Mouse (Mus musculus): ENCODE data around the gene Grip1. TPM values are rescaled to one million over a fixed set of nuclear protein-coding genes. Genes with fewer than 3 reads are reported as not detected.

Grip1 gene
- total and polyA plus RNA-seq, 2 experiments, result under 0.01 to 0.02 TPM

DNA sequence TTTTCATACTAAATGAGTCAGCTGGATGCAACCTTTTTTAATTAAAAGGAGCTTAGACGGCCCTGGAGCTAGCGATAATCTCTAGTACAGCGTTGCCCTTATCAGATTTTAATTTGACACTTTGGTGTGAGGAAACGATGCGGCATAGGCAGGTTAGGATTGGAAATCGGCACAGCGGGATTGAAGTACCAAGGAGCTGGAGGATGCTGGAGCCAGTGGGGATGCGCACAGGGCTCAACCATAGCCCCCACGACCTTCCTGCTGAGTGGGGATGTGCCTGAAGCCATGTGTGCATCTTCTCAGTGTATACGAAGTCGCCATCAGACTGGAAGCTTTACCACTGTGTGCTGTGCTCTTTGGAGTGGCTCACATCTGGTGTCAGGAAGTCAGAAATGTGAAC, 526.4 kb downstream of the Grip1 start:
- no peak for DNase-seq (ENCODE audit: extremely low read depth, low read depth, low spot score)
- Histone ChIP-seq H3K36me3 (ENCODE audit: control insufficient read depth, insufficient read depth, low read length) (no peaks in the 10 kb centered on the region), H3K4me3 (ENCODE audit: insufficient read depth, low read depth, low read length) (no peak overlapping the region), H3K4me1 (ENCODE audit: control insufficient read depth, insufficient read depth, low read length) (no peaks in the 10 kb centered on the region), H3K27me3 (ENCODE audit: control insufficient read depth, insufficient read depth, low read length) (no peaks in the 10 kb centered on the region), H3K79me2 (ENCODE audit: control insufficient read depth, insufficient read depth, low read length) (no peaks in the 10 kb centered on the region), H3K9ac (ENCODE audit: low read depth, low read length) (no peak overlapping the region), H3K27ac (replicated peaks; ENCODE audit: insufficient read depth, low read depth, low read length) (no peak overlapping the region)
- TF ChIP-seq POLR2A (IDR thresholded peaks at IDR 0.05; ENCODE audit: extremely low read depth, insufficient read depth, low read length) (no peak), CTCF (IDR thresholded peaks at IDR 0.05; ENCODE audit: low read depth, low read length) (no peak)
- 77% methylated on average over 11 of the region's 11 CpGs for WGBS

DNA sequence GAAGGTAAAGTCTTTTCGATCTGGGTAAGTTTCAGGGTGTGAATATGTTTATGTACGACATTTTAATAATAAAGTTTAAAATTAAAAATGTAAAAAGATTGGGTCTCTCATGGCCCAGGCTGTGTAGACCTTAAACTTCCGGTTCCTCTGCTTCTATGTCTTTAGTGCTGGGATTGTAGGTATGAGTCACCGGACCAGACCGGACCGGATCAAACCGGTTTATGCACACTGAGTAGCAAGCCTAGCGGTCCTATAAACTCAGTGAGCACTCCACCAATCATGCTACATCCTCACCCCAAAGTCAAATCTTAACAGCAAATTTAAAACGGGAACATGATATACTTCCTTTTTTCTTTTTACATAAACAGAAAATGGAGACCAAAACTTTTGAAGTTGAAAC, 530.7 kb downstream of the Grip1 start:
- Histone ChIP-seq H3K79me2 (ENCODE audit: control insufficient read depth, insufficient read depth, low read length) (no peaks in the 10 kb centered on the region), H3K4me1 (ENCODE audit: control insufficient read depth, insufficient read depth, low read length) (no peaks in the 10 kb centered on the region), H3K9ac (ENCODE audit: low read depth, low read length) (no peak overlapping the region), H3K36me3 (ENCODE audit: control insufficient read depth, insufficient read depth, low read length) (no peaks in the 10 kb centered on the region), H3K4me3 (ENCODE audit: insufficient read depth, low read depth, low read length) (no peak overlapping the region), H3K27me3 (ENCODE audit: control insufficient read depth, insufficient read depth, low read length) (no peaks in the 10 kb centered on the region), H3K27ac (replicated peaks; ENCODE audit: insufficient read depth, low read depth, low read length) (no peak overlapping the region)
- no peak for TF ChIP-seq POLR2A (IDR thresholded peaks at IDR 0.05; ENCODE audit: extremely low read depth, insufficient read depth, low read length)
- no peak for TF ChIP-seq CTCF (IDR thresholded peaks at IDR 0.05; ENCODE audit: low read depth, low read length)
- WGBS, result 90% methylated on average over 9 of the region's 9 CpGs
- no peak for DNase-seq (ENCODE audit: extremely low read depth, low read depth, low spot score)

DNA sequence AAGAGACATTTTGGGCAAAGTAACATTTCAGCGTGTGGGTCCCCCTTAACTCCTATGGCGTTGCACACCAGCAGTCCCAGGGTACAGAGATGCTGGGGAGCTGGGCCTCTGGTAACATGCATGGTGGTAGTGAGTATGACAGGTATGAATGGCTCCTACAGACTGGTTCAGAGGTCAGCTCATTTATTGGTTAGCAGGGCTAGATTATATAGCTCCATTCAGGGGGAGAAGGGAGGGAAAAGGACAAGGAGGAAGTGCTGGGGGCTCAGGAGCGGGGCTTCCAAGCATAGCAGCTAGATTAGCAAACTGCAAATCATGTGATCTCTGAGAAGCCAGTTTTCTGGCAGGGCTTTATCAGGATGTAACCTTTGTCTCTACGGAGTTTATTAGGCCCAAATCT, 544.8 kb downstream of the Grip1 start:
- DNase-seq (ENCODE audit: extremely low read depth, low read depth, low spot score), result no peak
- H3K27me3 ChIP-seq (ENCODE audit: control insufficient read depth, insufficient read depth, low read length), result no peaks in the 10 kb centered on the region
- no peaks in the 10 kb centered on the region for H3K79me2 ChIP-seq (ENCODE audit: control insufficient read depth, insufficient read depth, low read length)
- 77% methylated on average over 4 of the region's 4 CpGs for WGBS
- no peak overlapping the region for H3K4me3 ChIP-seq (ENCODE audit: insufficient read depth, low read depth, low read length)
- H3K27ac ChIP-seq (replicated peaks; ENCODE audit: insufficient read depth, low read depth, low read length), result no peak overlapping the region
- no peak for TF ChIP-seq POLR2A (IDR thresholded peaks at IDR 0.05; ENCODE audit: extremely low read depth, insufficient read depth, low read length)
- no peak for TF ChIP-seq CTCF (IDR thresholded peaks at IDR 0.05; ENCODE audit: low read depth, low read length)
- no peaks in the 10 kb centered on the region for H3K36me3 ChIP-seq (ENCODE audit: control insufficient read depth, insufficient read depth, low read length)
- H3K4me1 ChIP-seq (ENCODE audit: control insufficient read depth, insufficient read depth, low read length), result no peaks in the 10 kb centered on the region
- H3K9ac ChIP-seq (ENCODE audit: low read depth, low read length), result no peak overlapping the region

DNA sequence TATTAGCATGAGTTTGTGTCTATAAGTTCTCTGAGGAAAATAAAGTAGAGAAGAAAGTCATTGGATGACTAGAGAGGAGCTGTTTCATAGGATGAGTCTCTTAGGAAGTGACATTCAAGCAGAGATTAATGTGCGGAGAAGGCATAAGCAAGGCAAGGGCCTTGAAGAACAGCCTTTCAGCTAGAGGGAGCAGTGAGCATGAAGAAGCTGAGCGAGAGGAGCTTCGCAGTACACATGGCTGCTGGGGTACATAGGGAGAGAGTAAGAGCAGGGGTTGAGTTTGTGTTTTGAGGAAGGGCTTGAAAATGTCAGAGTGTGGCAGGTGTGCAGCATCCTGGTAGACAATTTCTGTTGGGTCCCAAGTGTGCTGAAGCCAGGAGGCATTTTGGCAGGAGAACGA, 548.5 kb downstream of the Grip1 start:
- Histone ChIP-seq H3K4me1 (ENCODE audit: control insufficient read depth, insufficient read depth, low read length) (no peaks in the 10 kb centered on the region), H3K9ac (ENCODE audit: low read depth, low read length) (no peak overlapping the region), H3K36me3 (ENCODE audit: control insufficient read depth, insufficient read depth, low read length) (no peaks in the 10 kb centered on the region), H3K27me3 (ENCODE audit: control insufficient read depth, insufficient read depth, low read length) (no peaks in the 10 kb centered on the region), H3K4me3 (ENCODE audit: insufficient read depth, low read depth, low read length) (no peak overlapping the region), H3K27ac (replicated peaks; ENCODE audit: insufficient read depth, low read depth, low read length) (no peak overlapping the region), H3K79me2 (ENCODE audit: control insufficient read depth, insufficient read depth, low read length) (no peaks in the 10 kb centered on the region)
- no peak for TF ChIP-seq CTCF (IDR thresholded peaks at IDR 0.05; ENCODE audit: low read depth, low read length)
- 92% methylated on average over 4 of the region's 4 CpGs for WGBS
- DNase-seq (ENCODE audit: extremely low read depth, low read depth, low spot score), result no peak

DNA sequence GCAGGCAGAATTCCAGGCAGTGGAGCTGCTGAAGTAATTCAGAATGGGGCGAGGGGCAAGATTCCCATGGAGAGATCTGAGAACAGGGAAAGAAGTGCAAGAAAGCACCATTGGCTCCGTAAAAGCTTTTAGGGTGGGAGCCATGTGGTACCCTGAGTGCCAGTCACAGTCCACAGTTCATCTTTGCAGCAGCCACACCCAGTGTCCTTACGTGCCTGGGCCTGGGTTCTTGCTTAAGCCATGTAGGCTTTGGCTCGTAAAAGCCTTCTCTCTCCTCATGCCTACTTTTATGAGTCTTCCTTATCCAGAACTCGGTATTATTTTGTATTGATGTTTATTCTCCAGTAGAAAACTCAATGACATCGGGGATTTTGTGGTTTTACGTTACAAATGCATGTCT, 550.5 kb downstream of the Grip1 start:
- no peaks in the 10 kb centered on the region for H3K4me1 ChIP-seq (ENCODE audit: control insufficient read depth, insufficient read depth, low read length)
- no peak overlapping the region for H3K4me3 ChIP-seq (ENCODE audit: insufficient read depth, low read depth, low read length)
- H3K27me3 ChIP-seq (ENCODE audit: control insufficient read depth, insufficient read depth, low read length), result no peaks in the 10 kb centered on the region
- H3K36me3 ChIP-seq (ENCODE audit: control insufficient read depth, insufficient read depth, low read length), result no peaks in the 10 kb centered on the region
- no peaks in the 10 kb centered on the region for H3K79me2 ChIP-seq (ENCODE audit: control insufficient read depth, insufficient read depth, low read length)
- WGBS, result 92% methylated on average over 7 of the region's 7 CpGs
- no peak overlapping the region for H3K9ac ChIP-seq (ENCODE audit: low read depth, low read length)
- DNase-seq (ENCODE audit: extremely low read depth, low read depth, low spot score), result no peak
- TF ChIP-seq POLR2A (IDR thresholded peaks at IDR 0.05; ENCODE audit: extremely low read depth, insufficient read depth, low read length) (no peak), CTCF (IDR thresholded peaks at IDR 0.05; ENCODE audit: low read depth, low read length) (no peak)
- no peak overlapping the region for H3K27ac ChIP-seq (replicated peaks; ENCODE audit: insufficient read depth, low read depth, low read length)

DNA sequence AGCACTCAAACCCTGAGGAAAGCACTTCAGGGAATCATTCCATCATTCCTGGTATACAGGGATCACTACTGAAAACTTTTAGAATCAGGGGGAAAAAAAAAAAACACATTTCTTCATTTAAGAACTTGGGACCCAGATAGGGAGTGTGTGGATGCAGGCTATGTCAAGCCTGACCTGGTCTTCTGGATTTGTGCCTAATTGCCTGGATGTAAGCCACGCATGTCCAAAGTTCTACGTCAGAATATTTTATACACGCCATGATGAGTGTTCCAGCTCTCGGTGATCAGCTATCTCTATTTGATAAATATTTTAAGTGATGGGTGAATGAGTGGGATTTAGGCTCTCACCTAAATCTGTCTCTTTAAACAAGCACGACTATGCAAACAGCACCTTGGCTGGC, 552.0 kb downstream of the Grip1 start:
- Histone ChIP-seq H3K36me3 (ENCODE audit: control insufficient read depth, insufficient read depth, low read length) (no peaks in the 10 kb centered on the region), H3K27ac (replicated peaks; ENCODE audit: insufficient read depth, low read depth, low read length) (no peak overlapping the region), H3K4me1 (ENCODE audit: control insufficient read depth, insufficient read depth, low read length) (no peaks in the 10 kb centered on the region), H3K79me2 (ENCODE audit: control insufficient read depth, insufficient read depth, low read length) (no peaks in the 10 kb centered on the region), H3K9ac (ENCODE audit: low read depth, low read length) (no peak overlapping the region), H3K4me3 (ENCODE audit: insufficient read depth, low read depth, low read length) (no peak overlapping the region), H3K27me3 (ENCODE audit: control insufficient read depth, insufficient read depth, low read length) (no peaks in the 10 kb centered on the region)
- 73% methylated on average over 5 of the region's 5 CpGs for WGBS
- no peak for DNase-seq (ENCODE audit: extremely low read depth, low read depth, low spot score)
- TF ChIP-seq CTCF (IDR thresholded peaks at IDR 0.05; ENCODE audit: low read depth, low read length) (no peak), POLR2A (IDR thresholded peaks at IDR 0.05; ENCODE audit: extremely low read depth, insufficient read depth, low read length) (no peak)

All from liver, adult 2 months (tissue).